Mouse (Mus musculus): ENCODE results near the gene Clcnkb. TPM values are rescaled to one million over a fixed set of nuclear protein-coding genes. Genes with fewer than 3 reads are reported as not detected.
A peak's percentile ranks its signal among the peaks of the same experiment; 100 is the strongest.

The Clcnkb gene
- not detected in 2 replicates for polyA plus RNA-seq (2016; fragmentation: Nextera tagmentation; extraction: Ambion mirVana)

DNA sequence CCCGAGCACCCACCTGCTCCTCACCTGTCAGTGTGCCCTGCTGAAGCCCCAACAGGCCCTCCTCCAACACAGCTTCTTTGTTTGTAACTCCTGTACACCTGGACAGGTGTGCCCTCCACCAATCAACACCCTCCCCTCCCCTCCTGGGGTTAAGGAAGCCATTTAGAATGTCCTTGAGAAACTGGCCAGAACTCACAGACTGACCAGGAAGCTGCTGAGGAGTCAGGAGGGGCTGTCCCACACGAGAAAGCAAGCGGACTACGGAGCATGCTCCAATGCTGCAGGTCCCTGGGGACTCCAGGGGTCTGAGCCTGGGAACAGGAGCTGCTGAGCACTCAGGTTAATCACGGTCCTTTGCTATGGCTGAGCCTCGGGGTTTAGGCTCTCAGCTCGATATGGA lies at the start of gene Clcnkb:
Gene Clcnkb, minus strand, starts transcription at position 91 of the 400 bp plus-strand sequence.
- no peak within 1 kb of the TSS for H3K4me3 ChIP-seq
- DNase-seq (ENCODE audit: extremely low spot score, low spot score): no peak
- H3K27me3 ChIP-seq (ENCODE audit: poor library complexity, severe bottlenecking): peaks cover 19% of the 10 kb centered on the region
- H3K27ac ChIP-seq: no peak within 1 kb of the TSS
- no peaks in the 10 kb centered on the region for H3K36me3 ChIP-seq (replicated peaks)
- peaks cover 7% of the 10 kb centered on the region for H3K4me1 ChIP-seq
- peaks cover 2% of the 10 kb centered on the region; the same call in 1 of the 2 replicates for H3K9me3 ChIP-seq
- 71% methylated on average over 7 of the region's 7 CpGs for WGBS

DNA sequence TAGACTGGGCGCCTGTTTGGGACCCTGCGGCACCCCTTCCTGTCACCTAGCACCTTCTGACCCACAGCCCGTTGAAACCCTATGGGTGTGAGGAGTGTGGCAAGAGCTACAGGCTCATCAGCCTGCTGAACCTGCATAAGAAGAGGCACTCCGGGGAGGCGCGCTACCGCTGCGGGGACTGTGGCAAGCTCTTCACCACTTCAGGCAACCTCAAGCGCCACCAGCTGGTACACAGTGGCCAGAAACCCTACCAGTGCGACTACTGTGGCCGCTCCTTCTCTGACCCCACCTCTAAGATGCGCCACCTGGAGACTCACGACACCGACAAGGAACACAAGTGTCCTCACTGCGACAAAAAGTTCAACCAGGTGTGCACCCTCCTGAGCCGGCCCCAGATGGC lies 48.9 kb upstream of the Clcnkb start:
- no peak for DNase-seq (ENCODE audit: extremely low spot score, low spot score)
- peaks cover 13% of the 10 kb centered on the region for H3K4me1 ChIP-seq
- peaks cover 96% of the 10 kb centered on the region for H3K36me3 ChIP-seq (replicated peaks)
- no peak overlapping the region for H3K4me3 ChIP-seq
- 81% methylated on average over 16 of the region's 16 CpGs for WGBS
- no peaks in the 10 kb centered on the region for H3K27me3 ChIP-seq (ENCODE audit: poor library complexity, severe bottlenecking)
- no peak overlapping the region for H3K27ac ChIP-seq
- H3K9me3 ChIP-seq: no peaks in the 10 kb centered on the region

DNA sequence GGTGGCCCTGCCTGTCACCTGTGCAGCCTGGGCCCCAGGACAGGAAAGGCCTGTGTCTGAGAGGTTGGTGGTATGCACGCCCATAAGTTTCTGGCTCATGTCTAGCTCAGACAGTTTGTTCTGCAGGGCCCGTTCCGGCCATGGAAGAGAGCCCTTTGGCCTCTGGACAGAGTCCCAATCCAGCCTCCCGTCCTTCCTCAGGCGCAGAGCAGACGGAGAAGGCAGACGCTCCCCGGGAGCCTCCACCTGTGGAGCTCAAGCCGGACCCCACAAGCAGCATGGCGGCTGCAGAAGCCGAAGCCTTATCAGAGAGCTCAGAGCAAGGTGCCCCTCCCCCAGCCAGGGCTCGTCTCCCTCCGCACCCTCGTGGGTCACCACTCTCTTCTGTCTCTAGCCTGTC lies 47.7 kb upstream of the Clcnkb start:
- Histone ChIP-seq H3K4me1 (peaks cover 23% of the 10 kb centered on the region), H3K36me3 (replicated peaks) (peaks cover 93% of the 10 kb centered on the region), H3K27ac (no peak overlapping the region), H3K9me3 (no peaks in the 10 kb centered on the region), H3K4me3 (no peak overlapping the region), H3K27me3 (ENCODE audit: poor library complexity, severe bottlenecking) (no peaks in the 10 kb centered on the region)
- 88% methylated on average over 14 of the region's 14 CpGs for WGBS
- DNase-seq (ENCODE audit: extremely low spot score, low spot score): no peak

DNA sequence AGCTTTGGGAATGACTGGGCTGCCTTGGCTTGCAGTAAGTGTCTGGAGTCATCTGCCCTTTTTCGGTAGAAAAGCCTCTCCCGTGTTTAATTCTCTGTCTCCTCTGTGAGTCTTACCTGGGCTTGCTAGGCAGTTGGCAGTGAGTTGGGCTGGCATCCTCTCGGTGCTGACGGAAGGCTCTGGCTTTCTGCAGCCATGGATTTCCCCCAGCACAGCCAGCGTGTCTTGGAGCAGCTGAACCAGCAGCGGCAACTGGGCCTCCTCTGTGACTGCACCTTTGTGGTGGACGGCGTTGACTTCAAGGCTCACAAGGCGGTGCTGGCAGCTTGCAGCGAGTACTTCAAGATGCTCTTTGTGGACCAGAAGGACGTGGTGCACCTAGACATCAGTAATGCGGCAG lies 45.8 kb upstream of the Clcnkb start:
- Histone ChIP-seq H3K4me1 (peaks cover 32% of the 10 kb centered on the region), H3K27ac (no peak overlapping the region), H3K36me3 (replicated peaks) (peaks cover 88% of the 10 kb centered on the region), H3K27me3 (ENCODE audit: poor library complexity, severe bottlenecking) (no peaks in the 10 kb centered on the region), H3K9me3 (no peaks in the 10 kb centered on the region), H3K4me3 (no peak overlapping the region)
- WGBS: 95% methylated on average over 12 of the region's 12 CpGs
- no peak for DNase-seq (ENCODE audit: extremely low spot score, low spot score)

DNA sequence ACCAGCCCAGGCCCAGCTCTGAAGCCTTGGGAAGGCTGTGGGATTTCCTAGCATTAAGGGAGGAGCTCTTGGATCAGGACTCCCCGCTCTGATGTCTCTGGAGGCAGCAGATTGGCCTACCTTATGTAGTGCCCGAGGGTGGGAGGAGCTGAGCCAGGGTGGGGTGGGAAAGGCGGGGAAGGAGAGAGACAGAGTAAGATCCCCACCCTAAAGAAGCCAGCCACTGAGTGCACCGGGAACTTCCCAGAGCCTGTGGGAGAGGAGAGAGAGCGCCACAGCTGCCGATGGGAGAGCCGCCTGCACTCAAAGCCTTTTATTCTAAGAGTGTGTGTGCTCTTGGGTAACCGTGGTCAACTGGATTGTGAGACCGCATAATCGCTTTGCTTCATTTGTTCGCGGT lies 45.3 kb upstream of the Clcnkb start:
- Histone ChIP-seq H3K27me3 (ENCODE audit: poor library complexity, severe bottlenecking) (no peaks in the 10 kb centered on the region), H3K27ac (peak overlapping the region; percentile 22; the same call in 1 of the 2 replicates), H3K36me3 (replicated peaks) (peaks cover 88% of the 10 kb centered on the region), H3K4me3 (no peak overlapping the region), H3K4me1 (peaks cover 32% of the 10 kb centered on the region), H3K9me3 (no peaks in the 10 kb centered on the region)
- WGBS: 73% methylated on average over 12 of the region's 12 CpGs
- DNase-seq (ENCODE audit: extremely low spot score, low spot score): no peak

DNA sequence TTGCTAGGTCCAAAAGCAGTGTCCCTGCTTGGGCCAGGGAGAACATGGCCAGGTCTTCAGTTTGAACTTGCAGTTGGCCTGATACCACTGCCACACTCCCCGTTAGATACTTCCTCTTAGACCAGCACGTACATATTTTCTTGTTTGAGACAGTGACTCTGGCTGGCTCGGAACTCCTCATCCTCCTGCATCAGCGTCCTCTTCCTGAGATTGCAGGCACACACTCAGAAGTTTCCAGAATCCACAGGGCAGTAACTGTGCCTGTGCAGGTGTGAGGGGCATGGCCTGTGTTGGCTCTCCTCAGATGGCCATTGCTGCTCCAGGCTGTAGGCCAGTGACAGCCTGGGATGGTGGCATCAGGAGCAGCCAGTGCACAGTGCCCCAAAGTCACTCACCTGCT lies 44.7 kb upstream of the Clcnkb start:
- no peak for DNase-seq (ENCODE audit: extremely low spot score, low spot score)
- WGBS: 91% methylated on average over 4 of the region's 4 CpGs
- Histone ChIP-seq H3K27me3 (ENCODE audit: poor library complexity, severe bottlenecking) (no peaks in the 10 kb centered on the region), H3K9me3 (no peaks in the 10 kb centered on the region), H3K4me3 (no peak overlapping the region), H3K4me1 (peaks cover 35% of the 10 kb centered on the region), H3K27ac (no peak overlapping the region), H3K36me3 (replicated peaks) (peaks cover 88% of the 10 kb centered on the region)

DNA sequence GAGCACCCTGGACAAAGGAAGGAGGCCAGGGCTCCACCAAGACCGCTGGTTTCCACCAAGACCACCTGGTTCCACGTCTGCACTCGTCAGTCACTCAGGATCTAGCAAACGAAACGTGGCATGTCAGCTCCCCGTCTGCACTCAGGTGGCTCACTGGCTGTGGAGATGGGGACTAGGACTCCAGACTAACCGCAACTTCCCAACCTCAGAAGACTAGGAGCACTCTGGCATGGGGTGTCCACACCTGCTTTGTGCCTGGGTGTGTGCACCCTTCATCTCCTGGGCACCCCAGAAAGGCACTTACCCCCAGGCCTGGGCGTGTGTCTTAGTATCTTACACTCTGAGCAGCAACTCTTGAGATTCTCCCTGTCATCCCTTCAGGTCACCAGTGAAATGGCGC lies 44.0 kb upstream of the Clcnkb start:
- 91% methylated on average over 9 of the region's 9 CpGs for WGBS
- no peak for DNase-seq (ENCODE audit: extremely low spot score, low spot score)
- Histone ChIP-seq H3K4me1 (peaks cover 37% of the 10 kb centered on the region), H3K9me3 (no peaks in the 10 kb centered on the region), H3K27ac (no peak overlapping the region), H3K27me3 (ENCODE audit: poor library complexity, severe bottlenecking) (no peaks in the 10 kb centered on the region), H3K4me3 (no peak overlapping the region), H3K36me3 (replicated peaks) (peaks cover 82% of the 10 kb centered on the region)

DNA sequence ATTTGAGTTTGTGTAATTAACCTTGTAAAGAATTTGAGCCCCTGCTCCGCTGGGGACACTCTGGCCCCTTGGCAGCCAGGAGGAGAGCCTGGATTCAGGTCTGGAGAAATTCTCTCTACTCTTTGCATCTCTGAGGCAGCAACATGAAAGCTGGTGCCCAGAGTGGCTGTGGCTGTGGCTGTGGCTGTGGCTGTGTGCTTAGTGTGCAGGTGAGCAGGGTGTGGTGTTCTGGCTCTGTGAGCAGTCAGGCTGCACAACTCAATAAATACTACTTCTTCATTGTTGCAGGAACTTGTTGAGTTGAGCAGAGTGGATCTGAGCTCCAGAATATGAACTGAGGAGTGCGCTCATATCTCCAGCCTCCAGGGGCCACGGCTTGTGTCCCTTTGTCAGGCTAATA lies 43.1 kb upstream of the Clcnkb start:
- Histone ChIP-seq H3K36me3 (replicated peaks) (peaks cover 76% of the 10 kb centered on the region), H3K4me1 (peaks cover 37% of the 10 kb centered on the region), H3K4me3 (no peak overlapping the region), H3K27ac (peak overlapping the region; percentile 65; the same call in 1 of the 2 replicates), H3K27me3 (ENCODE audit: poor library complexity, severe bottlenecking) (no peaks in the 10 kb centered on the region), H3K9me3 (no peaks in the 10 kb centered on the region)
- no peak for DNase-seq (ENCODE audit: extremely low spot score, low spot score)
- 70% methylated on average over 3 of the region's 3 CpGs for WGBS

DNA sequence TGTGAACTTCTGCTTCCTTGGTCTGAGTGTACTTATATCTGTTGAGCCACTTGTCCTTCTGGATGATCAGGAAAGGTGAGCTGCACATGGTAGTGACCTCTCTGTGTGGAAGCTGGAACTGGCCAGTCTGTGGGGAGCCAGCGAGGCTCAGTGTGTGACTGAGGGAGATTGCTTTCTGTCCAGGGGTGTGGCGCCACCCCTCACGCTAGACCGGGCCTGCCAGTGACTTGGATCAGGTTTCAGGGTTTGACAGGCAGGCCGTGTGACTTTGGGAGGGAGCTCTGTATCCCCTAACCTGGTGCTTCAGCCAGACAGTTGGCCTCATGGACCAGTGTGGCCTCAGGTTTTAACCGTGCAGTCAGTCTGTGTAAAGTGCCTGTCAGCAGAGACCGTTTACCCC lies 42.4 kb upstream of the Clcnkb start:
- Histone ChIP-seq H3K4me3 (peak overlapping the region; percentile 4; the same call in 1 of the 2 replicates), H3K9me3 (no peaks in the 10 kb centered on the region), H3K4me1 (peaks cover 37% of the 10 kb centered on the region), H3K27me3 (ENCODE audit: poor library complexity, severe bottlenecking) (no peaks in the 10 kb centered on the region), H3K27ac (peak overlapping the region; percentile 65), H3K36me3 (replicated peaks) (peaks cover 76% of the 10 kb centered on the region)
- DNase-seq (ENCODE audit: extremely low spot score, low spot score): peak; percentile 42
- WGBS: 17% methylated on average over 7 of the region's 7 CpGs

DNA sequence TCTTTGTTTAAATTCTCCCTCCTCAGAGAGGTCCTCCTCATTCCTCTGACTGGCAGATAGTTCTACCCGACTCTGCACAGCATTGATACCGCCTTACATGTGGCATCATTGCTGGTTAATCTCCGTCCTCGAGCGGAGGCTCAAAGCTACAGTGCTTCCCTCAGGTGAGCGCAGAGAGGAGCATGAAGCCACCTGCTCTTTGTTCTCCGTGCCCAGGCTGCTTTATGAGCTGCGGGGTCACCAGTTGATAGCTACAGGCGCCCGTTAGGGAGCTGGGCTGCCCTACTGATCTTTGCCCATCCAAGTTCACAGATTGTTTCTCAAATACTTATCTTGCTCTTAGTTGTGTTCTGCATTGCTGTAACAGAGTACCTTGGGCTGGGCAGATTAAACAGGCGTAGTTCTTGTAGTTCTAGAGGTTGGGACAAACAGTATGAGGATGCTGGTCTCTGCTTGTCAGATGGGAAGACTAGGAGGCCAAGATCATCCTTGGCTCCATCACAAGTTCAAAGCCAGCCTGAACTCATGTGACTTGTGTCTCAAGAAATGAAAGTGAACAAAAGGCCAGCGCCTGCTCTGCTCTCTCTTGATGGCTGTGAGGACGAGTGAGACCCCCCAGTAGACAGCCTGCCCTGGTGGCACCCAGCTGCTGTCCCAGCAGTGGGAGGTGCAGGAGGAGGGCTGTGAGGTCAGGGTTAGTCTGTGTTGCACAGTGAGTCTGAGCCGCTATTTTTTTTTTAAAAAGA lies 40.6 kb upstream of the Clcnkb start:
- Histone ChIP-seq H3K4me3 (no peak overlapping the region), H3K4me1 (peaks cover 34% of the 10 kb centered on the region), H3K36me3 (replicated peaks) (peaks cover 76% of the 10 kb centered on the region), H3K9me3 (no peaks in the 10 kb centered on the region), H3K27ac (no peak overlapping the region), H3K27me3 (ENCODE audit: poor library complexity, severe bottlenecking) (no peaks in the 10 kb centered on the region)
- no peak for DNase-seq (ENCODE audit: extremely low spot score, low spot score)
- WGBS: 95% methylated on average over 14 of the region's 14 CpGs

DNA sequence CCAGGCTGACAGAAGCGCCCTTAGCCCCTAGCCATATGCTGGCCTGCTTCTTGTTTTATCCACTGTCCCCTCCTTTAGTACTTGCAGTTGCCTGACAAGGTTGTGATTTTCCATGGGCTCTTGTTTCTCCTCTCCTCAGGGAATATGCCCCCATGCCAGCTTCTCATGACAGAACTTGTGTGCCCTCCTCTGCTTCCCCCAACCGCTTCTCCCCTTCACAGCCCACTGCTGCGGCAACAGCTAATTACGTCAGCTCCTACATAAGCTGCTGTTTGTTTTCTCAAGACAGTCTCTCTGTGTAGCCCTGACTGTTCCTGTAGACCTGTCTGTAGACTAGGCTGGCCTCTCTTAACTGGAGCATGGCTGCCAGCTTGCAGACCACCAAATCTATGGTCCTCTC lies 39.7 kb upstream of the Clcnkb start:
- no peak for DNase-seq (ENCODE audit: extremely low spot score, low spot score)
- H3K27me3 ChIP-seq (ENCODE audit: poor library complexity, severe bottlenecking): no peaks in the 10 kb centered on the region
- no peak overlapping the region for H3K4me3 ChIP-seq
- H3K36me3 ChIP-seq (replicated peaks): peaks cover 78% of the 10 kb centered on the region
- no peaks in the 10 kb centered on the region for H3K9me3 ChIP-seq
- H3K27ac ChIP-seq: no peak overlapping the region
- WGBS: 81% methylated on average over 4 of the region's 4 CpGs
- H3K4me1 ChIP-seq: peaks cover 26% of the 10 kb centered on the region

DNA sequence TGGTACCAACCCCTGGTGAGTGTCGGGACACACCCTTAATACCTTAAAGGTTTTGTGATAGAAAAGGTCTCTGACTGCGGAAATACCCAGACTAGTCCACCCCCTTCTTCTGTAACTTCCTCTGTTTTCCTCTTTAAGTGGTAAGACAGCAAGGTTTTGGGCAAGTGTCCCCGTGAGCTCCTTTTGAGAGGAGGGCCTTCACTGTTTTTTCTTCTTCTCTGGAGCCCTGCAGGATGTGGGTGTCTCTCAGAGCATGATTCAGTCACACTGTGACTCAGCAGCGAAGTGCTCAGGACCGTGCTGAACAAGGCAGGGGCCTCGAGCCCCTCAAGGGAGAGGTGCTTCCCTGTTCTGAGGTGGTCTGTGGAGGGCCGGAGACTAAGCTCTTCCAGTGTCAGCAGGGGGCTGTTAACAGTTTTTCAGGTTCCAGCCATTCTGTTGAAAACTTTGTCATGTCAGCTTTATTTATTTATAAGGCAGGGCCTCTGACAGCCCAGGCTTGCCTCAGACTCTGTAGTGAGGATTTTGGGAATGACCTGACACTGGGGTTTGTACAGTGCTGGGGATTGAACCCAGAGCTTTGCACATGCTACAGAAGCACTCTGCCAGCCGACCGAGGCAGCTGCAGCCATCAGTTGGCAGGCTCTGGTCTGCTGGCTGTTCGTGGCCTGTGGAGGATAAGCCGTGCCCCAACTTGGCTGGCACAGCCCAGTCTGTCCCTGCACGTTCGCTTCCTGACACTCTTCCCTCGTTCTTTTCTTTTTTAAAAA lies 39.0 kb upstream of the Clcnkb start:
- H3K4me3 ChIP-seq: no peak overlapping the region
- no peak overlapping the region for H3K27ac ChIP-seq
- no peaks in the 10 kb centered on the region for H3K27me3 ChIP-seq (ENCODE audit: poor library complexity, severe bottlenecking)
- 88% methylated on average over 14 of the region's 14 CpGs for WGBS
- peaks cover 25% of the 10 kb centered on the region for H3K4me1 ChIP-seq
- H3K36me3 ChIP-seq (replicated peaks): peaks cover 78% of the 10 kb centered on the region
- no peak for DNase-seq (ENCODE audit: extremely low spot score, low spot score)
- H3K9me3 ChIP-seq: no peaks in the 10 kb centered on the region

DNA sequence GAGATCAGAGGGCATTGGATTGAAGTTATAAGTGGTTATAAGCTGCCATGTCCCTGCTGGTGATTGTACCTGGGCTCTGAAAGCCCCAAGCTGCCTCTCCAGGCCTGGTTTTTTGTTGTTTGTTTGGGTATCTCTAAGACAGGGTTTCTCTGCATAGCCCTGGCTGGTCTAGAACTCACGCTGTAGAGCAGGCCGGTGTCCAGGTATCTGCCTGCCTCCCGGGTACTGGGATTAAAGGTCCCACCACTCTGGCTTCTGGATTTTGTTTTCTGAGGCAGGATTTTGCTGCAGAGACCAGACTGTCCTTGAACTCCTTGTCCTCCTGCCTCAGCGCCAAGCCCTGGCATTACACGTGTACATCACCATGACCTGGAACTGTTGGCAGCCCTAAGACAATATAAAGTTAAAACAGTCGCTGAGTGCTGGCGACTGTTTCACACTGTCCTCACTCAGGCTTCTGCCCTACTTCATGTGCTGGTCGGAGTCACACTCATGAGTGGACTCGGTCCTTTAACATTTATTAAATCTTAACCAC lies 36.2 kb upstream of the Clcnkb start:
- Histone ChIP-seq H3K4me3 (no peak overlapping the region), H3K27me3 (ENCODE audit: poor library complexity, severe bottlenecking) (no peaks in the 10 kb centered on the region), H3K27ac (no peak overlapping the region), H3K36me3 (replicated peaks) (peaks cover 86% of the 10 kb centered on the region), H3K4me1 (peaks cover 5% of the 10 kb centered on the region; the same call in 1 of the 2 replicates), H3K9me3 (no peaks in the 10 kb centered on the region)
- no peak for DNase-seq (ENCODE audit: extremely low spot score, low spot score)
- WGBS: 95% methylated on average over 9 of the region's 9 CpGs
